Mouse (Mus musculus): ENCODE measurements at regions not wholly inside any gene's neighbourhood (a gene's known extent, or its start where the extent isn't known, plus 50 kb on each side); places are given as distances from the start of the nearest gene placed in this dataset.

- TF ChIP-seq POLR2A (IDR thresholded peaks at IDR 0.05; ENCODE audit: extremely low read depth, insufficient read depth, low read length) = no peak
- TF ChIP-seq CTCF (IDR thresholded peaks at IDR 0.05; ENCODE audit: low read depth, low read length) = no peak
Observed at GRCm38 (mm10) chr5:80539997-80540396, 479.9 kb upstream of the Adgrl3 start.
